Mouse (Mus musculus) midbrain, embryonic 14.5 days (tissue): Measurements from ENCODE around the gene Tril. TPM values are rescaled to one million over a fixed set of nuclear protein-coding genes. Genes with fewer than 3 reads are reported as not detected.

Source experiments
- ATAC-seq: fragments of 200-750 bp; cut with Nextera tagmentation; 2 replicates; pipeline ENCODE4 v1.8.0; 2017; ENCODE audit warnings: moderate number of reproducible peaks, moderate library complexity; ENCODE audit not compliant: low FRiP score, low TSS enrichment
- DNase-seq: peaks from one replicate; pipeline ENCODE4 v3.0.0-alpha.2; 2015
- H3K27ac ChIP-seq: fragments of 300-500 bp; sonication (generic); replicated peaks from 2 replicates; pipeline ENCODE4 v1.5.1; 2014; ENCODE audit warnings: mild to moderate bottlenecking, low read depth, low read length, moderate library complexity
- H3K27me3 ChIP-seq: fragments of 300-500 bp; sonication (generic); 2 replicates; pipeline ENCODE4 v1.6.1; 2014; ENCODE audit warnings: low read length, control low read depth, mixed read lengths; ENCODE audit not compliant: control insufficient read depth, insufficient read depth
- H3K36me3 ChIP-seq: fragments of 300-500 bp; sonication (generic); 2 replicates; pipeline ENCODE4 v1.6.1; 2014; ENCODE audit warnings: low read length, control low read depth; ENCODE audit not compliant: control insufficient read depth, insufficient read depth
- H3K4me1 ChIP-seq: fragments of 300-500 bp; sonication (generic); 2 replicates; pipeline ENCODE4 v1.6.1; 2014; ENCODE audit warnings: mild to moderate bottlenecking, antibody characterized with exemption, low read length, control low read depth; ENCODE audit not compliant: control insufficient read depth, insufficient read depth
- H3K4me2 ChIP-seq: fragments of 300-500 bp; sonication (generic); 2 replicates; pipeline ENCODE4 v1.6.1; 2014; ENCODE audit warnings: mild to moderate bottlenecking, low read length, moderate library complexity
- H3K4me3 ChIP-seq: fragments of 300-500 bp; sonication (generic); replicated peaks from 2 replicates; pipeline ENCODE4 v1.5.1; 2014; ENCODE audit warnings: low read depth, low read length
- H3K9ac ChIP-seq: fragments of 300-500 bp; sonication (generic); replicated peaks from 2 replicates; pipeline ENCODE4 v1.6.1; 2014; ENCODE audit warnings: mild to moderate bottlenecking, low read length, moderate library complexity
- H3K9me3 ChIP-seq: fragments of 300-500 bp; sonication (generic); 2 replicates; pipeline ENCODE4 v1.6.1; 2016; ENCODE audit warnings: low read length, control low read depth, mixed read lengths; ENCODE audit not compliant: control insufficient read depth
- WGBS: fragments of 180-500 bp; shearing (Covaris S2); extraction: QIAGEN DNeasy Blood & Tissue Kit; methylation state at CpG from one replicate; pipeline ENCODE4 v1.1.7; 2014; 5-methylcytosine and 5-hydroxymethylcytosine counted together
- polyA plus RNA-seq: library from polyadenylated mRNA; unstranded; fragments of >200 nt; fragmentation: Nextera tagmentation; extraction: Ambion mirVana; gene quantifications from 2 replicates; pipeline ENCODE4 v1.2.1, GENCODE M21; 2014

The Tril gene
- polyA plus RNA-seq, 1 experiment from 2014 or later: 12.8 TPM

GRCm38 (mm10) chr6:53814214-53814613, 6.4 kb downstream of the Tril start:
- no peak for DNase-seq
- H3K4me1 ChIP-seq: peaks cover 16% of the 10 kb centered on the region
- H3K9ac ChIP-seq: no peak overlapping the region
- H3K9me3 ChIP-seq: no peaks in the 10 kb centered on the region
- H3K27ac ChIP-seq: no peak overlapping the region
- H3K27me3 ChIP-seq: peaks cover 23% of the 10 kb centered on the region
- no peak for ATAC-seq
- no peak overlapping the region for H3K4me3 ChIP-seq
- no peaks in the 10 kb centered on the region for H3K36me3 ChIP-seq
- H3K4me2 ChIP-seq: no peak overlapping the region

- no peak overlapping the region for H3K9ac ChIP-seq
- H3K9me3 ChIP-seq: no peaks in the 10 kb centered on the region
- no peak overlapping the region for H3K4me2 ChIP-seq
- no peak overlapping the region for H3K27ac ChIP-seq
- ATAC-seq (no peak), DNase-seq (no peak)
- H3K27me3 ChIP-seq: peaks cover 4% of the 10 kb centered on the region
- no peak overlapping the region for H3K4me3 ChIP-seq
- H3K4me1 ChIP-seq: no peaks in the 10 kb centered on the region
- WGBS: 57% methylated on average over 3 of the region's 3 CpGs
- H3K36me3 ChIP-seq: no peaks in the 10 kb centered on the region
Measured at GRCm38 (mm10) chr6:53812242-53812641, 8.4 kb downstream of the Tril start.

GRCm38 (mm10) chr6:53808801-53809200, 11.8 kb downstream of the Tril start:
- Histone ChIP-seq H3K36me3 (no peaks in the 10 kb centered on the region), H3K4me2 (no peak overlapping the region), H3K9me3 (no peaks in the 10 kb centered on the region), H3K4me3 (no peak overlapping the region), H3K4me1 (no peaks in the 10 kb centered on the region), H3K9ac (no peak overlapping the region), H3K27me3 (no peaks in the 10 kb centered on the region; the same call in 1 of the 2 replicates), H3K27ac (no peak overlapping the region)
- ATAC-seq (no peak), DNase-seq (no peak)
- WGBS: 91% methylated on average over 9 of the region's 9 CpGs

- ATAC-seq (no peak), DNase-seq (no peak)
- H3K9me3 ChIP-seq: no peaks in the 10 kb centered on the region
- 69% methylated on average over 3 of the region's 3 CpGs for WGBS
- 0 out of 2 replicates have a peak overlapping the region, but pooled peaks have one; percentile 0 for H3K27ac ChIP-seq
- H3K9ac ChIP-seq: no peak overlapping the region
- no peak overlapping the region for H3K4me2 ChIP-seq
- H3K4me1 ChIP-seq: no peaks in the 10 kb centered on the region
- H3K27me3 ChIP-seq: no peaks in the 10 kb centered on the region; the same call in 1 of the 2 replicates
- no peaks in the 10 kb centered on the region for H3K36me3 ChIP-seq
- no peak overlapping the region for H3K4me3 ChIP-seq
Measured at GRCm38 (mm10) chr6:53807185-53807584, 13.4 kb downstream of the Tril start.

- ATAC-seq (no peak), DNase-seq (no peak)
- Histone ChIP-seq H3K4me1 (no peaks in the 10 kb centered on the region), H3K9me3 (no peaks in the 10 kb centered on the region), H3K4me2 (no peak overlapping the region), H3K27me3 (no peaks in the 10 kb centered on the region; the same call in 1 of the 2 replicates), H3K27ac (no peak overlapping the region), H3K9ac (no peak overlapping the region), H3K36me3 (no peaks in the 10 kb centered on the region), H3K4me3 (no peak overlapping the region)
- 47% methylated on average over 8 of the region's 8 CpGs for WGBS
Measured at GRCm38 (mm10) chr6:53806591-53807023, 14.0 kb downstream of the Tril start.

GRCm38 (mm10) chr6:53806021-53806420, 14.6 kb downstream of the Tril start:
- H3K36me3 ChIP-seq: no peaks in the 10 kb centered on the region
- H3K9me3 ChIP-seq: no peaks in the 10 kb centered on the region
- 87% methylated on average over 5 of the region's 5 CpGs for WGBS
- H3K9ac ChIP-seq: no peak overlapping the region
- no peak overlapping the region for H3K4me2 ChIP-seq
- H3K27ac ChIP-seq: no peak overlapping the region
- H3K27me3 ChIP-seq: no peaks in the 10 kb centered on the region
- H3K4me3 ChIP-seq: no peak overlapping the region
- DNase-seq (no peak), ATAC-seq (no peak)
- H3K4me1 ChIP-seq: no peaks in the 10 kb centered on the region

GRCm38 (mm10) chr6:53804145-53804544, 16.5 kb downstream of the Tril start:
- H3K27ac ChIP-seq: no peak overlapping the region
- no peak overlapping the region for H3K4me2 ChIP-seq
- ATAC-seq (no peak), DNase-seq (no peak)
- H3K9me3 ChIP-seq: no peaks in the 10 kb centered on the region
- no peak overlapping the region for H3K9ac ChIP-seq
- no peaks in the 10 kb centered on the region for H3K4me1 ChIP-seq
- 83% methylated on average over 6 of the region's 6 CpGs for WGBS
- H3K36me3 ChIP-seq: no peaks in the 10 kb centered on the region
- no peaks in the 10 kb centered on the region for H3K27me3 ChIP-seq
- no peak overlapping the region for H3K4me3 ChIP-seq

- 98% methylated on average over 4 of the region's 4 CpGs for WGBS
- no peak for ATAC-seq
- Histone ChIP-seq H3K4me3 (no peak overlapping the region), H3K27me3 (no peaks in the 10 kb centered on the region), H3K4me2 (no peak overlapping the region), H3K9me3 (no peaks in the 10 kb centered on the region), H3K27ac (no peak overlapping the region), H3K9ac (no peak overlapping the region), H3K4me1 (no peaks in the 10 kb centered on the region), H3K36me3 (no peaks in the 10 kb centered on the region)
- DNase-seq: no peak
Measured at GRCm38 (mm10) chr6:53803551-53803950, 17.1 kb downstream of the Tril start.

- no peaks in the 10 kb centered on the region for H3K4me1 ChIP-seq
- H3K9ac ChIP-seq: no peak overlapping the region
- DNase-seq (no peak), ATAC-seq (no peak)
- no peaks in the 10 kb centered on the region for H3K27me3 ChIP-seq
- H3K9me3 ChIP-seq: no peaks in the 10 kb centered on the region
- H3K27ac ChIP-seq: no peak overlapping the region
- H3K4me2 ChIP-seq: no peak overlapping the region
- 75% methylated on average over 5 of the region's 5 CpGs for WGBS
- H3K4me3 ChIP-seq: no peak overlapping the region
- H3K36me3 ChIP-seq: no peaks in the 10 kb centered on the region
Measured at GRCm38 (mm10) chr6:53801893-53802286, 18.7 kb downstream of the Tril start.
